Mouse (Mus musculus) heart, postnatal 14 days (tissue): ENCODE results near the gene Tmem178b. TPM values are rescaled to one million over a fixed set of nuclear protein-coding genes. Genes with fewer than 3 reads are reported as not detected.

Experiments used
- DNase-seq, 2 experiments: peaks; one replicate each; pipeline ENCODE4 v3.0.0; 2021 to 2022
- intact Hi-C: fragments of 180-260 bp; cut with DNase I; formaldehyde crosslinking; loops from one replicate; pipeline ENCODE4 v1.15.1; 2025
- total RNA-seq, 2 experiments: library from RNA; stranded (reverse); gene quantifications; 2 replicates each; pipeline ENCODE4 v1.2.3; 2021

Gene Tmem178b
- total RNA-seq, 2 experiments from 2014 or later: 0.31 to 0.56 TPM

GRCm38 (mm10) chr6:40137831-40138520, 264.9 kb downstream of the Tmem178b start:
- intact Hi-C loops: no loop called here

GRCm38 (mm10) chr6:40142582-40142981, 269.5 kb downstream of the Tmem178b start:
- DNase-seq: no peak
- intact Hi-C loops: no loop called here

More at GRCm38 (mm10) chr6:40137831-40138520, 264.9 kb downstream of the Tmem178b start:
- no peak for DNase-seq

- intact Hi-C loops: no loop called here
Measured at GRCm38 (mm10) chr6:40144371-40144770, 271.3 kb downstream of the Tmem178b start.

GRCm38 (mm10) chr6:40145601-40146000, 272.5 kb downstream of the Tmem178b start:
- no peak for DNase-seq
- intact Hi-C loops: no loop called here

More at GRCm38 (mm10) chr6:40144371-40144770, 271.3 kb downstream of the Tmem178b start:
- DNase-seq: no peak

GRCm38 (mm10) chr6:40152241-40152640, 279.2 kb downstream of the Tmem178b start:
- intact Hi-C loops: no loop called here
- DNase-seq: no peak

- intact Hi-C loops: no loop called here
Measured at GRCm38 (mm10) chr6:40161381-40161780, 288.3 kb downstream of the Tmem178b start.

GRCm38 (mm10) chr6:40173559-40173958, 300.5 kb downstream of the Tmem178b start:
- no peak for DNase-seq
- intact Hi-C loops: no loop called here

More at GRCm38 (mm10) chr6:40161381-40161780, 288.3 kb downstream of the Tmem178b start:
- no peak for DNase-seq

- DNase-seq: no peak
- intact Hi-C loops: no loop called here
Measured at GRCm38 (mm10) chr6:40177870-40178269, 304.8 kb downstream of the Tmem178b start.

GRCm38 (mm10) chr6:40180551-40180950, 307.5 kb downstream of the Tmem178b start:
- no peak for DNase-seq
- intact Hi-C loops: no loop called here

GRCm38 (mm10) chr6:40200661-40201060, 327.6 kb downstream of the Tmem178b start:
- intact Hi-C loops: no loop called here
- no peak for DNase-seq

- intact Hi-C loops: no loop called here
- DNase-seq: no peak
Measured at GRCm38 (mm10) chr6:40202602-40203001, 329.5 kb downstream of the Tmem178b start.

- intact Hi-C loops: no loop called here
- no peak for DNase-seq
Measured at GRCm38 (mm10) chr6:40205380-40205779, 332.3 kb downstream of the Tmem178b start.

- DNase-seq: no peak
- intact Hi-C loops: no loop called here
Measured at GRCm38 (mm10) chr6:40208014-40208413, 334.9 kb downstream of the Tmem178b start.

- DNase-seq: no peak
- intact Hi-C loops: no loop called here
Measured at GRCm38 (mm10) chr6:40209172-40209571, 336.1 kb downstream of the Tmem178b start.

- intact Hi-C loops: no loop called here
- DNase-seq: no peak
Measured at GRCm38 (mm10) chr6:40217154-40217553, 344.1 kb downstream of the Tmem178b start.

GRCm38 (mm10) chr6:40217651-40218050, 344.6 kb downstream of the Tmem178b start:
- DNase-seq: no peak
- intact Hi-C loops: no loop called here

- DNase-seq: no peak
- intact Hi-C loops: no loop called here
Measured at GRCm38 (mm10) chr6:40220634-40221120, 347.6 kb downstream of the Tmem178b start.

GRCm38 (mm10) chr6:40225585-40226280, 352.7 kb downstream of the Tmem178b start:
- intact Hi-C loops: no loop called here
- no peak for DNase-seq

GRCm38 (mm10) chr6:40228981-40229380, 355.9 kb downstream of the Tmem178b start:
- DNase-seq: no peak
- intact Hi-C loops: no loop called here

GRCm38 (mm10) chr6:40229985-40230384, 356.9 kb downstream of the Tmem178b start:
- intact Hi-C loops: no loop called here
- DNase-seq: no peak

GRCm38 (mm10) chr6:40234066-40234465, 361.0 kb downstream of the Tmem178b start:
- intact Hi-C loops: no loop called here
- no peak for DNase-seq
